Mouse (Mus musculus): ENCODE results near the gene Slc25a41. TPM values are rescaled to one million over a fixed set of nuclear protein-coding genes. Genes with fewer than 3 reads are reported as not detected.
A peak's percentile ranks its signal among the peaks of the same experiment; 100 is the strongest.

The Slc25a41 gene
- total and polyA plus RNA-seq, 2 experiments from 2014 or later: not detected

DNA sequence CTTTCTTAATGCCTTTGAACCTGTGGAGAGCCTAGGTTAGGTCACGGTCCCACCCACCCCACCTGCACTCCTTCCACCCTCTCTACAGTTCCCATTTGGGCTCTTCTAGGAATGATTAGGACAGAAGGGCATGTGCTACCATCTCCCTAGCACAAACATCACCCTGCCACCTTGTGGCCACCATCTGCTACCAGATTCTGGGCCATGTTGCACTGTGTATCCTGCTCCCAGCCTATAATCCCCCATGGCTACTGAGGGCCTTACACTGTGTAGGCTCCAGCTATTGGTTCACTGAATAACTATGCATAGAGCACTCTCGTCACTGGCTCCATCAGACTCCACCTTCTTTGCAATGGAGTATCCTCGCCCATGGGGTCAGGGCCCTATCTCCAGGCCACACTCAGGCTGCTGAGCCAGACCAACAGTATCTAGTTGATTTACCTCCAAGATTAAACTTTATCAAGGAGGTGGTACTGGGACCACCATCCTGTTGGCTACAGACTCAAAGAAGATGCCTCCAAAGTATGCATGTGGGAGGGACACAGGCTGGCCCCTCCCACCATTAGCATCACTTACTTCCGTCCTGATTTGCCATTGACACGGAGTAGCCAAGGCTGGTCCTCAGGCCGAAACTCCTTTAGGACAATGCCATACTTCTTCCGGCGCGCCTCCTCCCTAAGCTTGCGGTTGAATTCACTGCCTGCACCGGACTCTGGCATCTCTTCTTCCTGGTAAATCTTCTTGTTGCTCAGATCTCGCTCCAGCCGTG is 34.1 kb downstream of the Slc25a41 start:
- Histone ChIP-seq H3K4me3 (ENCODE audit: low read depth, low read length) (no peak overlapping the region), H3K9ac (replicated peaks; ENCODE audit: low read length, poor library complexity, severe bottlenecking) (no peak overlapping the region), H3K36me3 (ENCODE audit: insufficient read depth, low read length) (peaks cover 52% of the 10 kb centered on the region), H3K9me3 (ENCODE audit: low read length) (no peaks in the 10 kb centered on the region), H3K4me2 (ENCODE audit: low read depth, low read length, poor library complexity, severe bottlenecking) (no peak overlapping the region), H3K27me3 (ENCODE audit: insufficient read depth, low read length) (no peaks in the 10 kb centered on the region), H3K27ac (ENCODE audit: low read depth, low read length) (no peak overlapping the region), H3K4me1 (ENCODE audit: insufficient read depth, low read length) (peaks cover 4% of the 10 kb centered on the region; the same call in 1 of the 2 replicates)
- no peak for ATAC-seq (ENCODE audit: low FRiP score)
- TF ChIP-seq CTCF (IDR thresholded peaks at IDR 0.05): peak; percentile 63
- DNase-seq (ENCODE audit: low spot score): peak; percentile 26
- 94% methylated on average over 13 of the region's 13 CpGs for WGBS

DNA sequence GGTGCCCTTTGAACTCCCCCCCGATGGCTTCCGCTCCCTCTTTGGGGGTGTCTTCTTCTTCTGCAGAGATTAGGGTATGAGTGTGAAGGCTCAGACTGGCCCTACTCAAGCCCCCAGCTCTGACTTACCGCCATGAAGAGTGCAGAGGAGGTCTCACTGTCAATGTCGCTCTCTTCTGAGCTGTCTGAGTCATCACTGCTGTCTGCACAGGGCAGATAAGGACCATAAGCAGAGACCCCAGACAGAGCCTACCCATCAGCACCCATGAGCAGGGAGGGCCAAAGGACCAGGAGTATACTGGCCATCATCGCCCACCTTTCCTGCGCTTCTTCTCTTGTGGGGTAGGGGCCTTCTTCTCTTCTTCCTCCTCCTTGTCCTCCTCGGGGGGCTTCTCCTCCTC is 37.5 kb downstream of the Slc25a41 start:
- no peaks in the 10 kb centered on the region for H3K4me1 ChIP-seq (ENCODE audit: insufficient read depth, low read length)
- peaks cover 60% of the 10 kb centered on the region for H3K36me3 ChIP-seq (ENCODE audit: insufficient read depth, low read length)
- no peak overlapping the region for H3K9ac ChIP-seq (replicated peaks; ENCODE audit: low read length, poor library complexity, severe bottlenecking)
- H3K9me3 ChIP-seq (ENCODE audit: low read length): no peaks in the 10 kb centered on the region
- H3K27me3 ChIP-seq (ENCODE audit: insufficient read depth, low read length): no peaks in the 10 kb centered on the region
- TF ChIP-seq CTCF (IDR thresholded peaks at IDR 0.05): no peak
- no peak for DNase-seq (ENCODE audit: low spot score)
- no peak for ATAC-seq (ENCODE audit: low FRiP score)
- H3K4me3 ChIP-seq (ENCODE audit: low read depth, low read length): no peak overlapping the region
- H3K27ac ChIP-seq (ENCODE audit: low read depth, low read length): no peak overlapping the region
- no peak overlapping the region for H3K4me2 ChIP-seq (ENCODE audit: low read depth, low read length, poor library complexity, severe bottlenecking)
- WGBS: 92% methylated on average over 7 of the region's 7 CpGs

DNA sequence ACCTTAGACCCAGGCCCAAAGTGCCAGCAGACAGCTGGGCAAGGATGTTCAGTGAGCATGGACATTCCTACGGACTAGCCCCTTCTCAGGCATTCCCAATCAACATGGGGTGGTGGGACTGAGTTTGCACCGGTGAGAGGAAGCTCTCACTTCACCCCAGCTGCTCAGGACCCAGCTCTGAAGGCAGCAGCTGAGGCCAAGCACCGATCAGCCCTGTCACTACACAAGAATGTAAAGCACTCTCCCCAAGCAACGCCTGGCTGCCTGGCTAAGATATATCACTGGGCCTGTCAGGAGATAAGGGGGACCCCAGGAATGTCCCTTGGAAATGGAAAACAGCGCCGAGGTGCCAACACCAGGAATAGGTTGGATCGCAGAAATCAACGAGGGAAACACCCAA is 40.2 kb downstream of the Slc25a41 start:
- no peak for ATAC-seq (ENCODE audit: low FRiP score)
- DNase-seq (ENCODE audit: low spot score): no peak
- H3K36me3 ChIP-seq (ENCODE audit: insufficient read depth, low read length): peaks cover 44% of the 10 kb centered on the region
- no peak overlapping the region for H3K9ac ChIP-seq (replicated peaks; ENCODE audit: low read length, poor library complexity, severe bottlenecking)
- 0 out of 2 replicates have a peak, but pooled peaks cover 4% of the 10 kb centered on the region for H3K4me1 ChIP-seq (ENCODE audit: insufficient read depth, low read length)
- TF ChIP-seq CTCF (IDR thresholded peaks at IDR 0.05): no peak
- WGBS: 84% methylated on average over 8 of the region's 8 CpGs
- no peak overlapping the region for H3K4me3 ChIP-seq (ENCODE audit: low read depth, low read length)
- no peaks in the 10 kb centered on the region for H3K9me3 ChIP-seq (ENCODE audit: low read length)
- no peaks in the 10 kb centered on the region for H3K27me3 ChIP-seq (ENCODE audit: insufficient read depth, low read length)
- no peak overlapping the region for H3K4me2 ChIP-seq (ENCODE audit: low read depth, low read length, poor library complexity, severe bottlenecking)
- no peak overlapping the region for H3K27ac ChIP-seq (ENCODE audit: low read depth, low read length)

DNA sequence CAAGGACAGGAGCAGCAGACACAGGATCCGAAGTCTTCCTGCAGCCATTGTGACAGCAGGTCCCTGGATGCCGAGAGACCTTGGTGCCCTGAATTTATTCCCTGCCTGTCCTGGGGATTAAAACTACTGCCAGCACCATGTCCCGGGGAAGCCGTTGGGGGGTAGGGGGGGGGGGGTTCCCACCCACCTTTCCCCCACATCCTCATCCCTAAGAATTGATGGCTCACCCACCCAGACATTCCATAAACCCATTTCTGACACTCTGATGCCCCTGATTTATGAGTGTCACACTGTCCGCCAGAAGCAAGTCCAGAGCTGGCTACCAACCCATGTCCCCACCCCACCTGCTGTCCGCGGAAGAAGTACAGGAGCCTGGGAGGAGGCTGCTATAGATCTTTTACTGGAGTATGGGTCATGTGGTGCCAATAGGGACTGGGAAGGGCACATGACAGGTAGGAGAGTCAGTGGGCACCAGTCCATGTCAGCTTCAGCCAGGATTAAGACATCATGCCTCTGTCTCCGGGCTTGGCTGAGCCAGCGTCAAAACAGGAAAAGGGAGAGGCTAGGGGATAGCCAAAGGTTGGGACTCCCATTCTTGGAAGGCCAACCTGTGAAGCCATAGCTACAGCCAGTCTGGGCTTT is 41.4 kb downstream of the Slc25a41 start, which contains the start of gene Pspn:
Gene Pspn, minus strand, starts transcription at position 51 of the 642 bp plus-strand sequence.
- H3K4me1 ChIP-seq (ENCODE audit: insufficient read depth, low read length): 0 out of 2 replicates have a peak, but pooled peaks cover 4% of the 10 kb centered on the region
- peaks cover 45% of the 10 kb centered on the region for H3K36me3 ChIP-seq (ENCODE audit: insufficient read depth, low read length)
- TF ChIP-seq CTCF (IDR thresholded peaks at IDR 0.05): no peak
- H3K4me2 ChIP-seq (ENCODE audit: low read depth, low read length, poor library complexity, severe bottlenecking): no peak within 1 kb of the TSS
- H3K9ac ChIP-seq (replicated peaks; ENCODE audit: low read length, poor library complexity, severe bottlenecking): no peak within 1 kb of the TSS
- ATAC-seq (ENCODE audit: low FRiP score) (no peak), DNase-seq (ENCODE audit: low spot score) (no peak)
- no peak within 1 kb of the TSS for H3K4me3 ChIP-seq (ENCODE audit: low read depth, low read length)
- no peak within 1 kb of the TSS for H3K27ac ChIP-seq (ENCODE audit: low read depth, low read length)
- no peaks in the 10 kb centered on the region for H3K9me3 ChIP-seq (ENCODE audit: low read length)
- no peaks in the 10 kb centered on the region for H3K27me3 ChIP-seq (ENCODE audit: insufficient read depth, low read length)
- WGBS: 77% methylated on average over 8 of the region's 9 CpGs

DNA sequence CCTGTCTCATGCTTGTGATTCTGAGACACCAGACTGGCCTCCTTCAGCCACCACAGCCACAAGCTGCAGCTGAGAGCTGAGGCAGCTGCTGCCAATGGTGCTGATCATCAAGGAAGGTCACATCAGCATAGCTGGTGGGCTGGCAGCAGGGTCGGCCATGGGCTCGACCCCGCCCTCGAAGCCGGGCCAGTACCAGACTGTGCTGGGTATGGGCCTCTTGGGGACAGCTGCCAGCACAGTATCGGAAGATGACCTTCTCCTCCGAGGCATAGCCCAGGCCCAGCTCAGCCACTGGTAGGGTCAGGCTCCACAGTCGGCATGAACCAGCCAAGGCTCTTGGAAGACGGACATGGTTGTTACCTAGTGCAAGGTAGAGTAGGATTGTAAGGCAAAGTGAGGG is 42.0 kb downstream of the Slc25a41 start:
- Histone ChIP-seq H3K4me3 (ENCODE audit: low read depth, low read length) (no peak overlapping the region), H3K4me1 (ENCODE audit: insufficient read depth, low read length) (0 out of 2 replicates have a peak, but pooled peaks cover 4% of the 10 kb centered on the region), H3K9me3 (ENCODE audit: low read length) (no peaks in the 10 kb centered on the region), H3K9ac (replicated peaks; ENCODE audit: low read length, poor library complexity, severe bottlenecking) (no peak overlapping the region), H3K27ac (ENCODE audit: low read depth, low read length) (no peak overlapping the region), H3K4me2 (ENCODE audit: low read depth, low read length, poor library complexity, severe bottlenecking) (no peak overlapping the region), H3K36me3 (ENCODE audit: insufficient read depth, low read length) (peaks cover 44% of the 10 kb centered on the region), H3K27me3 (ENCODE audit: insufficient read depth, low read length) (no peaks in the 10 kb centered on the region)
- ATAC-seq (ENCODE audit: low FRiP score) (no peak), DNase-seq (ENCODE audit: low spot score) (no peak)
- 94% methylated on average over 9 of the region's 9 CpGs for WGBS
- TF ChIP-seq CTCF (IDR thresholded peaks at IDR 0.05): no peak

All from midbrain, postnatal 0 days (tissue).